Mouse (Mus musculus) midbrain, embryonic 16.5 days (tissue): Measurements from ENCODE around the gene Camta1. TPM values are rescaled to one million over a fixed set of nuclear protein-coding genes. Genes with fewer than 3 reads are reported as not detected.

Experiments
- ATAC-seq: fragments of 200-750 bp; cut with Nextera tagmentation; 2 replicates; pipeline ENCODE4 v1.8.0; 2017; ENCODE audit warnings: moderate TSS enrichment
- H3K27ac ChIP-seq: fragments of 300-500 bp; sonication (generic); 2 replicates; pipeline ENCODE4 v1.5.1; 2014; ENCODE audit warnings: mild to moderate bottlenecking, low read length, mixed read lengths
- H3K27me3 ChIP-seq: fragments of 300-500 bp; sonication (generic); 2 replicates; pipeline ENCODE4 v1.6.1; 2014; ENCODE audit warnings: low read depth, low read length, mixed read lengths; ENCODE audit not compliant: control insufficient read depth, insufficient read depth
- H3K36me3 ChIP-seq: fragments of 300-500 bp; sonication (generic); 2 replicates; pipeline ENCODE4 v1.6.1; 2014; ENCODE audit warnings: mild to moderate bottlenecking, low read length, moderate library complexity, mixed read lengths; ENCODE audit not compliant: control insufficient read depth, insufficient read depth
- H3K4me1 ChIP-seq: fragments of 300-500 bp; sonication (generic); 2 replicates; pipeline ENCODE4 v1.6.1; 2014; ENCODE audit warnings: mild to moderate bottlenecking, low read length, mixed read lengths; ENCODE audit not compliant: control insufficient read depth, insufficient read depth
- H3K4me2 ChIP-seq: fragments of 300-500 bp; sonication (generic); 2 replicates; pipeline ENCODE4 v1.6.1; 2014; ENCODE audit warnings: mild to moderate bottlenecking, low read length, mixed read lengths
- H3K4me3 ChIP-seq: fragments of 300-500 bp; sonication (generic); 2 replicates; pipeline ENCODE4 v1.5.1; 2014; ENCODE audit warnings: low read depth, mild to moderate bottlenecking, low read length, moderate library complexity, mixed read lengths
- H3K9ac ChIP-seq: fragments of 300-500 bp; sonication (generic); 2 replicates; pipeline ENCODE4 v1.6.1; 2014; ENCODE audit warnings: low read depth, low read length, mixed read lengths
- H3K9me3 ChIP-seq: fragments of 300-500 bp; sonication (generic); replicated peaks from 2 replicates; pipeline ENCODE4 v1.6.1; 2014; ENCODE audit warnings: mild to moderate bottlenecking, low read length, mixed read lengths; ENCODE audit not compliant: control insufficient read depth, poor library complexity, severe bottlenecking
- WGBS: fragments of 180-500 bp; shearing (Covaris S2); extraction: QIAGEN DNeasy Blood & Tissue Kit; methylation state at CpG from one replicate; pipeline ENCODE4 v1.1.7; 2014; 5-methylcytosine and 5-hydroxymethylcytosine counted together
- polyA plus RNA-seq: library from polyadenylated mRNA; unstranded; fragments of >200 nt; fragmentation: Nextera tagmentation; extraction: Ambion mirVana; gene quantifications from 2 replicates; pipeline ENCODE4 v1.2.1, GENCODE M21; 2015

Camta1 gene
- polyA plus RNA-seq, 1 experiment from 2014 or later, result 159 TPM

DNA sequence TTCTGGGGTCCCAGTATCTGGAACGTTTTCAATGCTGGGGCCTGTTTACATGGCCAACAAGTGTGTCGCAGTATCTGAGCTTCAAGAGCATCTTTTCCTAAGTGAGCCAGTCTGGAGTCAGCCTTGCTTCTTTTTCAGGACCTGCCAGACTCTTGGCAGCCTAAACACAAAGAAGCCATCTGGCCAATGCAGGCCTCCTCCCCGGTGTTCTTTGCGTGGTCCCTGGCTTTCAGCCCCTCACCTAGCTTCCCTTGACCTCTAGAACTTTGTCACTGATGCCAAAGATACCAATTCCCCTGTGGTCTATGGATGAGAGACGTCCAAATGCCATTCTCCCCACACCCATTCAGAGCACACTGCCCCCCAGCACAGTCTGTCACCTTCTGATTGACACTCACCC is 289.0 kb downstream of the Camta1 start:
- H3K9ac ChIP-seq, result no peak overlapping the region
- H3K27ac ChIP-seq, result no peak overlapping the region
- H3K4me1 ChIP-seq, result peaks cover 42% of the 10 kb centered on the region
- no peak for ATAC-seq
- H3K9me3 ChIP-seq, result no peaks in the 10 kb centered on the region
- H3K4me2 ChIP-seq, result no peak overlapping the region
- WGBS, result 65% methylated on average over 5 of the region's 5 CpGs
- H3K27me3 ChIP-seq, result no peaks in the 10 kb centered on the region
- H3K4me3 ChIP-seq, result no peak overlapping the region
- H3K36me3 ChIP-seq, result no peaks in the 10 kb centered on the region

- Histone ChIP-seq H3K4me3 (no peak overlapping the region), H3K9me3 (no peaks in the 10 kb centered on the region), H3K36me3 (no peaks in the 10 kb centered on the region), H3K27ac (peak overlapping the region; percentile 47), H3K4me1 (peaks cover 40% of the 10 kb centered on the region), H3K27me3 (no peaks in the 10 kb centered on the region), H3K9ac (no peak overlapping the region), H3K4me2 (no peak overlapping the region)
- 77% methylated on average over 3 of the region's 3 CpGs for WGBS
- no peak for ATAC-seq
Observed at GRCm38 (mm10) chr4:151569586-151569985, 292.1 kb downstream of the Camta1 start.

DNA sequence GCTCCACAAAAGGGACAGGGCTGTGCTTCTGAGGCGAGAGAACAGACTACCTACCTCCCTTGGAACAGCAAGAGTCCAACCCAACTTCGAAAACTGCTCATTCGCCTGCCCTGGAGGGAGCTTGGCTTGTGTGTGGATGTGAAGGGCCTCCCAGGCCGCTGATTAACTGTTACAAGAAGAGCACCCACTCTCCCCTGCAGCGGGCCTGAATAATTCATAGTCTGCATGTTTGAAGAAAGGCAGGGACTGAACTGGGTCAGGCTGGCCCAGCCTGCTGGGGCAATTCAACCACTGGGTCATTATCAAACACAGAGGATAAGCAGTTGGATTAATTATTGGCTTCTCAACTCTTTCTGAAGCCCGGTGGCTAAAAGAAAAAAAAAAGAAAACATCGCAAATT is 292.8 kb downstream of the Camta1 start:
- ATAC-seq, result peak; percentile 38; the same call in 1 of the 2 replicates
- 23% methylated on average over 7 of the region's 7 CpGs for WGBS

DNA sequence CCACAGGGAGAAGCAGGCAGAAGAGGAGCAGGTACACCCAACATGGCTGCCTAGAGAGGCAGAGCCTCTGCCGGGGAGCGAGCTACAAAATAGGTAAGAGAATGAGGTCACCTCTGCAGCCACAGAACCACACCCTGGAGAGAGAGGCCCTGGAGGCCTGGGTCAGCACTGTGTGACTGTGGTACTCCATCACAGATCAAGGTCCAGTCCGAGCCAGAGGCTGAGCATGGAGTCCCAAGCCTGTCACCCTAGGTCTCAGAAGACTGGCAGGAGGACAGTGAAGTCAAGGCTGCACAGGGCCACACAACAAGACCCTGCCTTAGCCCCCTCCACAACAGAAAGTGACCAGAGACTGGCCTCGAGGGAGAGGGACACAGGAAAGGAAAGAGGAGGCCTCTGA is 294.6 kb downstream of the Camta1 start:
- Histone ChIP-seq H3K36me3 (no peaks in the 10 kb centered on the region), H3K9ac (no peak overlapping the region), H3K27me3 (no peaks in the 10 kb centered on the region), H3K4me1 (peaks cover 24% of the 10 kb centered on the region), H3K4me3 (no peak overlapping the region), H3K4me2 (no peak overlapping the region), H3K9me3 (no peaks in the 10 kb centered on the region), H3K27ac (no peak overlapping the region)
- WGBS, result 87% methylated on average over 4 of the region's 4 CpGs
- ATAC-seq, result no peak

More for the DNA sequence above, 292.8 kb downstream of the Camta1 start:
- Histone ChIP-seq H3K4me1 (peaks cover 35% of the 10 kb centered on the region), H3K27ac (peak overlapping the region; percentile 23; the same call in 1 of the 2 replicates), H3K27me3 (no peaks in the 10 kb centered on the region), H3K9ac (no peak overlapping the region), H3K36me3 (no peaks in the 10 kb centered on the region), H3K9me3 (no peaks in the 10 kb centered on the region), H3K4me2 (no peak overlapping the region), H3K4me3 (no peak overlapping the region)

DNA sequence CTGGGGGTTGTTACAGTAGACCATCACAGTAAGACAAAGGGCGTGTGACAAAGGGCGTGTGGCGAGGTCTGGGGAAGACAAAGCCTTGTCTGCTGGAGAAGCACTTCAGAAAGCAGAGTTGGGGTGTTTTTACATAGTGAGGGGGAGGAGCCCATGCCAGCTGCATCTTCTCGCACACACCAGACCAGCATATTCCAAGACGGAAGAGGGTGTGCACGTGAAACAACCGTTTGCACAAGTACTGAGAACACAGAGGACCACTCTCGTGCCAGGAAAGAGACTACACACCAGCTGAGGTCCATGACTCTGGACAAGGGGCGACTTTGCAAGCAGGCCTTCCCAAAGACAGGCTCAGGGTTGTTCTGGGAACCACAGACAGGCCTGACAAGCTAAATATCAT is 306.2 kb downstream of the Camta1 start:
- WGBS, result 85% methylated on average over 9 of the region's 9 CpGs
- ATAC-seq, result no peak
- Histone ChIP-seq H3K4me3 (no peak overlapping the region), H3K4me1 (peaks cover 2% of the 10 kb centered on the region; the same call in 1 of the 2 replicates), H3K27me3 (no peaks in the 10 kb centered on the region), H3K36me3 (no peaks in the 10 kb centered on the region), H3K27ac (no peak overlapping the region), H3K4me2 (no peak overlapping the region), H3K9me3 (no peaks in the 10 kb centered on the region), H3K9ac (no peak overlapping the region)

GRCm38 (mm10) chr4:151549523-151549922 is 312.2 kb downstream of the Camta1 start:
- no peak for ATAC-seq
- no peak overlapping the region for H3K27ac ChIP-seq
- no peak overlapping the region for H3K4me3 ChIP-seq
- no peaks in the 10 kb centered on the region for H3K36me3 ChIP-seq
- H3K9ac ChIP-seq, result no peak overlapping the region
- no peak overlapping the region for H3K4me2 ChIP-seq
- H3K9me3 ChIP-seq, result no peaks in the 10 kb centered on the region
- H3K27me3 ChIP-seq, result no peaks in the 10 kb centered on the region
- WGBS, result 64% methylated on average over 10 of the region's 10 CpGs
- H3K4me1 ChIP-seq, result peaks cover 4% of the 10 kb centered on the region; the same call in 1 of the 2 replicates

- WGBS, result 75% methylated on average over 3 of the region's 3 CpGs
- ATAC-seq, result no peak
Observed at GRCm38 (mm10) chr4:151545452-151545851, 316.2 kb downstream of the Camta1 start.

DNA sequence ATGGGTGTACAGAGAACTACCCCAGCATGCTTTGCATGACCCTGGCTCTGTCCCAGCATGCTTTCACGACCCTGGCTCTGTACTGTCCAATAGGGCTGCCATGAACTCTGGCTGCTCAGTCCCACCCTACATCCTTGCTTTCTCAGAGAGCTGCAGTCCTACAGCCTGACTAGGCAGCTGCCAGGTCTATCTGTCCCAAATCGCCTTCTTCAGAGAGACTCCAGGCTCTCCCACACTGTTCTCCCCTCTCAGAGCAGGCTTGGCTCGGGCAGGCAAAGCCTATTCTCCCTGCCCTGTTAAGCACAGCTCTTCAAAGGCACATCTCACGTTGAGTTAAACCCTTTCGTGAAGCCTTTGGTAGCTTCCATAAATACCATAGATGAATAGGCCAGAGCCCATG is 317.5 kb downstream of the Camta1 start:
- Histone ChIP-seq H3K4me2 (no peak overlapping the region), H3K36me3 (no peaks in the 10 kb centered on the region), H3K9me3 (no peaks in the 10 kb centered on the region), H3K4me1 (peaks cover 16% of the 10 kb centered on the region), H3K27me3 (no peaks in the 10 kb centered on the region), H3K27ac (no peak overlapping the region), H3K9ac (no peak overlapping the region), H3K4me3 (no peak overlapping the region)
- ATAC-seq, result no peak
- 40% methylated on average over 5 of the region's 5 CpGs for WGBS

More at GRCm38 (mm10) chr4:151545452-151545851, 316.2 kb downstream of the Camta1 start:
- no peaks in the 10 kb centered on the region for H3K36me3 ChIP-seq
- H3K9ac ChIP-seq, result no peak overlapping the region
- no peaks in the 10 kb centered on the region for H3K9me3 ChIP-seq
- H3K27ac ChIP-seq, result no peak overlapping the region
- H3K4me3 ChIP-seq, result no peak overlapping the region
- no peaks in the 10 kb centered on the region for H3K27me3 ChIP-seq
- no peak overlapping the region for H3K4me2 ChIP-seq
- peaks cover 6% of the 10 kb centered on the region; the same call in 1 of the 2 replicates for H3K4me1 ChIP-seq

GRCm38 (mm10) chr4:151540546-151540945 is 321.1 kb downstream of the Camta1 start:
- Histone ChIP-seq H3K4me1 (peaks cover 41% of the 10 kb centered on the region), H3K27ac (no peak overlapping the region), H3K36me3 (no peaks in the 10 kb centered on the region), H3K9ac (no peak overlapping the region), H3K4me3 (no peak overlapping the region), H3K27me3 (no peaks in the 10 kb centered on the region), H3K4me2 (no peak overlapping the region), H3K9me3 (no peaks in the 10 kb centered on the region)
- no peak for ATAC-seq
- WGBS, result 55% methylated on average over 6 of the region's 6 CpGs
